Mouse (Mus musculus) heart, postnatal 0 days (tissue): ENCODE data around the gene Zmat5. TPM values are rescaled to one million over a fixed set of nuclear protein-coding genes. Genes with fewer than 3 reads are reported as not detected.

Experiments
- ATAC-seq: fragments of 200-750 bp; cut with Nextera tagmentation; 2 replicates; pipeline ENCODE4 v1.8.0; 2017; ENCODE audit warnings: low read depth, moderate number of reproducible peaks, moderate library complexity; ENCODE audit not compliant: insufficient read depth
- DNase-seq: peaks from one replicate; pipeline ENCODE4 v3.0.0-alpha.2; 2016; ENCODE audit warnings: low spot score
- H3K27ac ChIP-seq: fragments of 300-500 bp; sonication (generic); 2 replicates; pipeline ENCODE4 v1.5.1; 2014; ENCODE audit warnings: low read depth, mild to moderate bottlenecking
- H3K27me3 ChIP-seq: fragments of 300-500 bp; sonication (generic); 2 replicates; pipeline ENCODE4 v1.6.1; 2014; ENCODE audit warnings: low read length, mixed read lengths; ENCODE audit not compliant: control insufficient read depth, insufficient read depth
- H3K36me3 ChIP-seq: fragments of 300-500 bp; sonication (generic); replicated peaks from 2 replicates; pipeline ENCODE4 v1.6.1; 2014; ENCODE audit warnings: low read length, mixed read lengths; ENCODE audit not compliant: control insufficient read depth, insufficient read depth
- H3K4me1 ChIP-seq: fragments of 300-500 bp; sonication (generic); 2 replicates; pipeline ENCODE4 v1.6.1; 2014; ENCODE audit warnings: antibody characterized with exemption; ENCODE audit not compliant: control insufficient read depth, insufficient read depth
- H3K4me2 ChIP-seq: fragments of 300-500 bp; sonication (generic); 2 replicates; pipeline ENCODE4 v1.6.1; 2014; ENCODE audit warnings: low read depth, mild to moderate bottlenecking, low read length, moderate library complexity
- H3K4me3 ChIP-seq: fragments of 300-500 bp; sonication (generic); 2 replicates; pipeline ENCODE4 v1.5.1; 2014; ENCODE audit warnings: low read depth, low read length
- H3K9ac ChIP-seq: fragments of 300-500 bp; sonication (generic); replicated peaks from 2 replicates; pipeline ENCODE4 v1.6.1; 2014; ENCODE audit warnings: low read depth, low read length, mixed read lengths
- H3K9me3 ChIP-seq: fragments of 300-500 bp; sonication (generic); replicated peaks from 2 replicates; pipeline ENCODE4 v1.6.1; 2016; ENCODE audit warnings: low read length; ENCODE audit not compliant: control insufficient read depth
- CTCF ChIP-seq: IDR thresholded peaks from 2 replicates; pipeline ENCODE4 v1.5.1; 2016; ENCODE audit warnings: antibody characterized with exemption, control low read depth, low read depth
- EP300 ChIP-seq: IDR thresholded peaks from 2 replicates; pipeline ENCODE4 v1.6.1; 2016; ENCODE audit warnings: antibody characterized with exemption, low read depth
- WGBS: fragments of 180-500 bp; shearing (Covaris S2); extraction: QIAGEN DNeasy Blood & Tissue Kit; methylation state at CpG from one replicate; pipeline ENCODE4 v1.1.7; 2014; 5-methylcytosine and 5-hydroxymethylcytosine counted together
- polyA plus RNA-seq: library from polyadenylated mRNA; unstranded; fragments of >200 nt; fragmentation: Nextera tagmentation; extraction: Ambion mirVana; gene quantifications from 2 replicates; pipeline ENCODE4 v1.2.1, GENCODE M21; 2015
- total RNA-seq: library from RNA; depleted of rRNA; stranded (reverse); fragments of >200 nt; gene quantifications from 2 replicates; pipeline ENCODE4 v1.2.3, GENCODE M21; 2014; ENCODE audit warnings: low replicate concordance; rRNA removed

The Zmat5 gene
- total RNA-seq (35.1 and 51.2 TPM in 2 replicates), polyA plus RNA-seq (50.5 and 54.1 TPM in 2 replicates)

GRCm38 (mm10) chr11:4704072-4704964 is at the start of gene Zmat5, which contains the start of gene Uqcr10:
Gene Zmat5, plus strand, starts transcription at chr11:4704678.
Gene Uqcr10, minus strand, starts transcription at chr11:4704342.
- under 1% methylated on average over 47 of the region's 47 CpGs for WGBS

GRCm38 (mm10) chr11:4659818-4660217 is 44.7 kb upstream of the Zmat5 start:
- 83% methylated on average over 1 of the region's 1 CpGs for WGBS

More at GRCm38 (mm10) chr11:4704072-4704964, at the start of gene Zmat5, which contains the start of gene Uqcr10:
- H3K27ac ChIP-seq: peak within 1 kb of the TSS; percentile 89
- H3K4me3 ChIP-seq: peak within 1 kb of the TSS; percentile 70
- DNase-seq: peak; percentile 97
- H3K27me3 ChIP-seq: no peaks in the 10 kb centered on the region
- no peak for TF ChIP-seq EP300
- no peak for TF ChIP-seq CTCF
- peaks cover 6% of the 10 kb centered on the region for H3K4me1 ChIP-seq
- peak; percentile 97 for ATAC-seq
- H3K36me3 ChIP-seq: peaks cover 17% of the 10 kb centered on the region
- no peaks in the 10 kb centered on the region for H3K9me3 ChIP-seq
- peak within 1 kb of the TSS; percentile 76 for H3K4me2 ChIP-seq
- H3K9ac ChIP-seq: peak within 1 kb of the TSS; percentile 77

DNA sequence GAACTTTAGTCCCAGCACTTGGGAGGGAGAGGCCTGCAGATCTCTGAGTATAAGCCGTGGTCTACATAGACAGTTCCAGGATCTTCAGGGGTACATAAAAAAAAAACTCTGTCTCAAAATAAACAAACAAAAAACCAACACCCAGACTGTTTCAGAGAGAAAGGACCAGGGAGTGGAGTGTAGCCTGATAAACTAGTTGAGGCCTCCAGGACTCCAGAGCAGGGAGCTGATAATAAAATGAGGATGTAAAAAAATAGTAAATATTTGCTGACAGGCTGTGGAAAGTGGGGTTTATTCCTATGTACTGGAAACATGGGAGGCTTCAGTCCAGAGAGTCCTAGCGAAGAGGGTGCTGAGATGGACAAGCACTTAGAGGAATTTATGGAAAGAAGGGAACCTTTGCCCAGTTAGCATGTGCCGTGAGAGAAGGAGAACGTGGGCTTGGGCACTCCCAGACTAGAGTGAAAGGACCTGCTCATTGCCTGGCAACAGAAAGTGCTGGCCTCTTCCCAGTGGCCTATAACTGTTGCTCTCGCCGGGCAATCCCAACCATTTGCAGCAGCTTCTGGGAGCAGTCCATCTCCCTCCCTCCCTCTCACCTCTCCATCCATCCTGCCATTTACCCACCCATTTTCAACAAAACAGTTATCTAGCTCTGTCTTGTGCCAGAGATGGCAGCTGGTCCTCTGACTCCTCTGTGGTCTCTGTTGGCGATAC is 44.0 kb upstream of the Zmat5 start:
- TF ChIP-seq CTCF (no peak), EP300 (no peak)
- no peak overlapping the region for H3K4me2 ChIP-seq
- no peaks in the 10 kb centered on the region for H3K27me3 ChIP-seq
- WGBS: 75% methylated on average over 7 of the region's 7 CpGs
- peaks cover 40% of the 10 kb centered on the region for H3K36me3 ChIP-seq
- no peak overlapping the region for H3K9ac ChIP-seq
- no peaks in the 10 kb centered on the region for H3K4me1 ChIP-seq
- H3K4me3 ChIP-seq: no peak overlapping the region
- no peak for DNase-seq
- no peak overlapping the region for H3K27ac ChIP-seq
- no peak for ATAC-seq
- no peaks in the 10 kb centered on the region for H3K9me3 ChIP-seq

More at GRCm38 (mm10) chr11:4659818-4660217, 44.7 kb upstream of the Zmat5 start:
- TF ChIP-seq CTCF: no peak
- TF ChIP-seq EP300: no peak
- no peak overlapping the region for H3K9ac ChIP-seq
- no peak overlapping the region for H3K4me3 ChIP-seq
- H3K9me3 ChIP-seq: no peaks in the 10 kb centered on the region
- DNase-seq (no peak), ATAC-seq (no peak)
- H3K4me1 ChIP-seq: no peaks in the 10 kb centered on the region
- H3K36me3 ChIP-seq: peaks cover 40% of the 10 kb centered on the region
- H3K27ac ChIP-seq: no peak overlapping the region
- no peaks in the 10 kb centered on the region for H3K27me3 ChIP-seq
- H3K4me2 ChIP-seq: no peak overlapping the region

- no peak overlapping the region for H3K4me2 ChIP-seq
These were observed 43.2 kb upstream of the Zmat5 start for GRCm38 (mm10) chr11:4661324-4661723.

DNA sequence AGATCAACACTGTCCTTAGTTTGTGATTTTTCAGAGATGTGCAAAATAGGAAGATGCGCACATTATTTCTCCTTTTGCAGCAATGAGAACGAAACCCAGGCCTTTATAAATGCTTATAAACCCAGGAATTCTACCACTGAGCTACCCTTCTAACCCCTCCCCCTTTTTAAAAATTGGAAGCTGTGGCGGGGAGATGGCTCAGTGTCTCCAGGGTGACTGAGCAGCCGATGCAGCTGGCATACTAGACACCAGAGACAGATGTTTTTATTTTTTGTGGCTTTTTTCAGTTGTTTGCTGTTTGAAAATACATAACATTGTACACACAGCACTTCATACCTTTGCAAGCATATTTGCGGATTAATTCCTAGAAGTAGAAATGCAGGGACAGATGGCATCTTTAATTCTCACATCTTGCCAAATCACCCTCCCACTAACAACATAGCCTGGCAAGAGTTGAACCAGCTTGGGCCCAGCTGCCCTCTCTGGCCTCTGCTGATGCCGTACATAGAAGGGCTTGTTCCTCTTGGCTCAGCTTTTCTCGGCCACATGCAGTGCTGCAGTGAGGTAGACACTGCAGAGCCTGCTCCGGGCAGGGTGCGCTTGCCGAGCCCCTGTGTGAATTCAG is 42.5 kb upstream of the Zmat5 start:
- peaks cover 36% of the 10 kb centered on the region for H3K36me3 ChIP-seq

More at GRCm38 (mm10) chr11:4661324-4661723, 43.2 kb upstream of the Zmat5 start:
- 64% methylated on average over 4 of the region's 4 CpGs for WGBS
- H3K36me3 ChIP-seq: peaks cover 37% of the 10 kb centered on the region
- no peaks in the 10 kb centered on the region for H3K27me3 ChIP-seq
- no peak for ATAC-seq
- H3K9me3 ChIP-seq: no peaks in the 10 kb centered on the region
- H3K27ac ChIP-seq: no peak overlapping the region
- no peak overlapping the region for H3K9ac ChIP-seq
- DNase-seq: no peak
- H3K4me3 ChIP-seq: no peak overlapping the region
- H3K4me1 ChIP-seq: no peaks in the 10 kb centered on the region
- TF ChIP-seq CTCF: no peak
- TF ChIP-seq EP300: no peak

More for the DNA sequence above, 42.5 kb upstream of the Zmat5 start:
- H3K27me3 ChIP-seq: no peaks in the 10 kb centered on the region
- TF ChIP-seq CTCF (no peak), EP300 (no peak)
- ATAC-seq (no peak), DNase-seq (no peak)
- 90% methylated on average over 10 of the region's 10 CpGs for WGBS
- no peak overlapping the region for H3K9ac ChIP-seq
- no peaks in the 10 kb centered on the region for H3K9me3 ChIP-seq
- no peak overlapping the region for H3K4me3 ChIP-seq
- no peaks in the 10 kb centered on the region for H3K4me1 ChIP-seq
- no peak overlapping the region for H3K4me2 ChIP-seq
- H3K27ac ChIP-seq: no peak overlapping the region
